ENCODE assay signal across 9 mouse cellular contexts in the genomic region with DNA sequence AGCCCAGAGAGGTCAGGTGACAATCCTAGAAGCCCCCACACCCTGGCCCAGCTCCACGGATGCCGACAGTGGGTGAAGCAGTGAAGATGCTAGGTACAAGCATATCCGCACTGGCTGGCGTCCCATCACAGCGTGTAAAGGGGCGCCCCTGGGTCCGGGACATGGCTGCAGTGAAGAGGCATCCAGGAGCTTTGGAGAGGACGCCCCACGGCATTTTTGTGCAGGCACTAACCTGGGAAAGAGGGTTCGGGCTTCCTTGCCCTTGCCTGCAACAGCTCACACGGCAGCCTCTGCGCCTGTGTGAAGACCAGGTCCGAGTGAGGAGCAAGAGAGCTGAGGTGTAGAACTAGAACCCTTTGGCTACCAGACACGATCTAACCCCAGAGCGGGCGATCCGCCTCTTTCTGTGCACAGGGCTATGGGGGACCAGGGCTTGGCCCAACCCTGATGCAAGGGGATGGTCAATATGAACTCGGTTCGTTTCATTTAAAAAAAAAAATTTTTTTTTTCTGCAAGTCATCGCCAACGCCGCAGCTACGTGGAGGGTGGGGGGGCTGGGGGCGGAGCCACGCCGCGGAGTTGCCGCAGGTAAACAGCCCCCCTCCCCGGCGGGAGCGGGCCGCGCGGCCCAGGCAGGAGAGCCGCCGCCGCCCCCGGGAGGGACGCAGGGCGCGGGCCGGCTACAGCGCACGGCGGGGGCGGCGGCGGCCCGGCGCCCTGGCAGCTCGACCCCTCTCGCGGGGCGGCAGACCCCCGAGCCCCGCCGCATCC. TPM values are rescaled to one million over a fixed set of nuclear protein-coding genes. Genes with fewer than 3 reads are reported as not detected.
A peak's percentile ranks its signal among the peaks of the same experiment; 100 is the strongest.
DNase-seq lines count a peak whose midpoint lies in the region; ATAC-seq and TF ChIP-seq lines count a peak whose summit lies in the region.
"Had no signal": no experiment of that assay in that cellular context is flagged by ENCODE, and none has a peak within 500 bp of the region (broad histone marks: within the 10 kb centered on the region; RNA-seq: fewer than 3 reads in every experiment).

TSS of gene Panx2 (plus strand) at position 574 of the 771 bp plus-strand sequence.

- peak within 1 kb of the TSS; percentile 94 for H3K4me2 ChIP-seq in heart, embryonic 12.5 days
- peak within 1 kb of the TSS; percentile 95 for H3K4me2 ChIP-seq in limb, embryonic 12.5 days
- peak within 1 kb of the TSS; percentile 82 for H3K4me2 ChIP-seq in neural tube, embryonic 15.5 days

- peaks cover 13% of the 10 kb centered on the region for H3K4me1 ChIP-seq in heart, embryonic 12.5 days (replicated peaks)
- H3K4me1 ChIP-seq in ES-Bruce4 (ENCODE audit: control insufficient read depth, insufficient read depth, low read length) = peaks cover 2% of the 10 kb centered on the region
- peaks cover 2% of the 10 kb centered on the region; the same call in 1 of the 2 replicates for H3K4me1 ChIP-seq in cortical plate, adult 2 months (ENCODE audit: control insufficient read depth, insufficient read depth, low read length)
- peaks cover 5% of the 10 kb centered on the region for H3K4me1 ChIP-seq in limb, embryonic 12.5 days (replicated peaks)
- H3K4me1 ChIP-seq in neural tube, embryonic 15.5 days = peaks cover 26% of the 10 kb centered on the region

- TF ChIP-seq POLR2A in ES-Bruce4 (IDR thresholded peaks at IDR 0.05; ENCODE audit: insufficient read depth, low read length) = no peak
- 0 out of 2 replicates have a peak, but pooled peaks have one; percentile 37 for TF ChIP-seq POLR2A in cortical plate, adult 2 months (IDR thresholded peaks at IDR 0.05; ENCODE audit: extremely low read depth, insufficient read depth, low read length)

- WGBS in heart, embryonic 12.5 days = 3% methylated on average over 28 of the region's 57 CpGs
- 1% methylated on average over 50 of the region's 57 CpGs for WGBS in limb, embryonic 12.5 days
- WGBS in neural tube, embryonic 15.5 days = under 1% methylated on average over 46 of the region's 57 CpGs

- peak; percentile 37; the same call in 1 of the 2 replicates for ATAC-seq in heart, embryonic 12.5 days (ENCODE audit: insufficient number of reproducible peaks, low FRiP score)
- ATAC-seq in limb, embryonic 12.5 days (ENCODE audit: insufficient number of reproducible peaks, insufficient read depth, low FRiP score, low TSS enrichment, low read depth) = no peak; the same call in 1 of the 2 replicates
- ATAC-seq in neural tube, embryonic 15.5 days (ENCODE audit: low FRiP score) = peak; percentile 65

- no peak for TF ChIP-seq EP300 in ES-Bruce4 (IDR thresholded peaks at IDR 0.05; ENCODE audit: insufficient read depth, low read depth, low read length)

- H3K9me3 ChIP-seq in heart, embryonic 12.5 days (replicated peaks) = no peaks in the 10 kb centered on the region
- no peaks in the 10 kb centered on the region for H3K9me3 ChIP-seq in ES-Bruce4 (replicated peaks; ENCODE audit: control insufficient read depth, insufficient read depth, low read length, poor library complexity, severe bottlenecking)
- H3K9me3 ChIP-seq in limb, embryonic 12.5 days = no peaks in the 10 kb centered on the region
- H3K9me3 ChIP-seq in neural tube, embryonic 15.5 days (replicated peaks) = no peaks in the 10 kb centered on the region

- no peak for DNase-seq in heart, adult 18-20 months
- peak; percentile 10 for DNase-seq in heart, postnatal 4 days
- no peak for DNase-seq in adrenal gland, postnatal 4 days (ENCODE audit: low spot score in 2 of 2)

- peaks cover 63% of the 10 kb centered on the region for H3K27me3 ChIP-seq in heart, embryonic 12.5 days (replicated peaks)
- H3K27me3 ChIP-seq in ES-Bruce4 (ENCODE audit: control insufficient read depth, insufficient read depth, low read length, poor library complexity, severe bottlenecking) = peaks cover 2% of the 10 kb centered on the region; the same call in 1 of the 2 replicates
- H3K27me3 ChIP-seq in limb, embryonic 12.5 days = peaks cover 91% of the 10 kb centered on the region
- H3K27me3 ChIP-seq in neural tube, embryonic 15.5 days (replicated peaks) = peaks cover 22% of the 10 kb centered on the region; the same call in 1 of the 2 replicates

- peaks cover 14% of the 10 kb centered on the region for H3K36me3 ChIP-seq in heart, embryonic 12.5 days
- H3K36me3 ChIP-seq in ES-Bruce4 (ENCODE audit: control insufficient read depth, insufficient read depth, low read length, poor library complexity, severe bottlenecking) = no peaks in the 10 kb centered on the region
- no peaks in the 10 kb centered on the region for H3K36me3 ChIP-seq in limb, embryonic 12.5 days
- H3K36me3 ChIP-seq in neural tube, embryonic 15.5 days = no peaks in the 10 kb centered on the region

- TF ChIP-seq CTCF in ES-Bruce4 (IDR thresholded peaks at IDR 0.05; ENCODE audit: low read depth, low read length) = no peak
- no peak for TF ChIP-seq CTCF in cortical plate, adult 2 months (IDR thresholded peaks at IDR 0.05; ENCODE audit: extremely low read depth, insufficient read depth, low read length)

- H3K4me3 ChIP-seq in heart, embryonic 12.5 days = peak within 1 kb of the TSS; percentile 82
- H3K4me3 ChIP-seq in ES-Bruce4 (ENCODE audit: low read depth, low read length) = peak within 1 kb of the TSS; percentile 67
- H3K4me3 ChIP-seq in cortical plate, adult 2 months (ENCODE audit: insufficient read depth, low read length) = peak within 1 kb of the TSS; percentile 93
- H3K4me3 ChIP-seq in limb, embryonic 12.5 days (replicated peaks) = peak within 1 kb of the TSS; percentile 75
- H3K4me3 ChIP-seq in neural tube, embryonic 15.5 days (replicated peaks) = peak within 1 kb of the TSS; percentile 72

- no peak within 1 kb of the TSS for H3K27ac ChIP-seq in heart, embryonic 12.5 days (ENCODE audit: poor library complexity, severe bottlenecking)
- no peak within 1 kb of the TSS for H3K27ac ChIP-seq in ES-Bruce4 (ENCODE audit: insufficient read depth, low read length)
- peak within 1 kb of the TSS; percentile 63 for H3K27ac ChIP-seq in cortical plate, adult 2 months (ENCODE audit: insufficient read depth, low read length)
- H3K27ac ChIP-seq in limb, embryonic 12.5 days = no peak within 1 kb of the TSS
- H3K27ac ChIP-seq in neural tube, embryonic 15.5 days (replicated peaks) = peak within 1 kb of the TSS; percentile 81

- peak within 1 kb of the TSS; percentile 83 for H3K9ac ChIP-seq in heart, embryonic 12.5 days
- H3K9ac ChIP-seq in ES-Bruce4 (ENCODE audit: low read depth, poor library complexity, severe bottlenecking) = peak within 1 kb of the TSS; percentile 62
- H3K9ac ChIP-seq in limb, embryonic 12.5 days (replicated peaks) = peak within 1 kb of the TSS; percentile 81
- peak within 1 kb of the TSS; percentile 78 for H3K9ac ChIP-seq in neural tube, embryonic 15.5 days (replicated peaks)

RNA-seq across cellular contexts. Expression of gene Panx2, which starts in this region (rescaled TPM):
- 1.8 and 2.4 TPM in 2 replicates for polyA plus RNA-seq in heart, embryonic 12.5 days (2016; fragmentation: Nextera tagmentation; extraction: Ambion mirVana)
- total RNA-seq in heart, adult 18-20 months (2021) = 1 to 10 TPM; 2.0 to 2.4 TPM
- polyA plus RNA-seq in ES-Bruce4 (2011; ENCODE audit: insufficient read depth, insufficient read length, low read depth, missing spikeins) = 1.4 and 2.8 TPM in 2 replicates
- polyA plus RNA-seq in cortical plate, adult 2 months (2012; rRNA removed) = 105 and 116 TPM in 2 replicates
- 1 to 10 TPM; 2.1 to 2.3 TPM for total RNA-seq in heart, postnatal 4 days (2021)
- polyA plus RNA-seq in limb, embryonic 12.5 days (2016; fragmentation: Nextera tagmentation; extraction: Ambion mirVana) = 0.41 and 0.54 TPM in 2 replicates
- 8.7 and 10.1 TPM in 2 replicates for polyA plus RNA-seq in neural tube, embryonic 15.5 days (2015; fragmentation: Nextera tagmentation; extraction: Ambion mirVana)
- 1 to 10 TPM; 3.4 to 3.5 TPM for total RNA-seq in adrenal gland, postnatal 4 days (2021)
- total RNA-seq: MEL had no signal

Comparison
In these comparisons a context has a peak if more than half of its experiments do, and no peak if none do; other contexts are left out.
1. H3K27ac ChIP-seq: peak in cortical plate, adult 2 months (single experiment) and neural tube, embryonic 15.5 days (single experiment); none in heart, embryonic 12.5 days (single experiment), ES-Bruce4 (single experiment) and limb, embryonic 12.5 days (single experiment).
2. Peak in every context shown above with its lines, with median percentiles within 50 percentile points of each other: H3K4me2 ChIP-seq, H3K4me3 ChIP-seq and H3K9ac ChIP-seq.